Mouse (Mus musculus) cerebellum, adult 9-10 months (tissue): ENCODE measurements around the gene Tiparp.

Experiments
- DNase-seq: peaks from one replicate; pipeline ENCODE4 v3.0.0; 2022

The Tiparp gene

DNA sequence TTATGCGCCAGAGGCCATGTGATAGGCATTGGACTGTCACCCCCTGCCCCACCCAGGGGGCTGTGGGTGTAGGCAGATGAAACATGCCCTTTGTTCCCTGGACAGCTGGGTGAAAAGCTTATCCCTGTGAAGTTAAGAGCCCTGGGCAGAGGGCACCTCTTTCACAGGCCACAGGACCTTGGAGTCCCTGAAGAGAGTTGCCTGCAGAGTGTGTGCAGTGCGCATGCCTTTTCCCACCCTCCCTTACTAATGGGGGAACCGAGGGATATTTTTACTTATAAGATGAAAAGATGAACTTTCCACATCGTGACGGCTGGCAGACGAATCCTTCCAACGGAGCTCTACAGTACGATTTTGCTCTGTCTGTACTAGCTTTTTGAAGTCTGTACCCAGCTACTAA, 57.1 kb downstream of the Tiparp start:
- DNase-seq: no peak

DNA sequence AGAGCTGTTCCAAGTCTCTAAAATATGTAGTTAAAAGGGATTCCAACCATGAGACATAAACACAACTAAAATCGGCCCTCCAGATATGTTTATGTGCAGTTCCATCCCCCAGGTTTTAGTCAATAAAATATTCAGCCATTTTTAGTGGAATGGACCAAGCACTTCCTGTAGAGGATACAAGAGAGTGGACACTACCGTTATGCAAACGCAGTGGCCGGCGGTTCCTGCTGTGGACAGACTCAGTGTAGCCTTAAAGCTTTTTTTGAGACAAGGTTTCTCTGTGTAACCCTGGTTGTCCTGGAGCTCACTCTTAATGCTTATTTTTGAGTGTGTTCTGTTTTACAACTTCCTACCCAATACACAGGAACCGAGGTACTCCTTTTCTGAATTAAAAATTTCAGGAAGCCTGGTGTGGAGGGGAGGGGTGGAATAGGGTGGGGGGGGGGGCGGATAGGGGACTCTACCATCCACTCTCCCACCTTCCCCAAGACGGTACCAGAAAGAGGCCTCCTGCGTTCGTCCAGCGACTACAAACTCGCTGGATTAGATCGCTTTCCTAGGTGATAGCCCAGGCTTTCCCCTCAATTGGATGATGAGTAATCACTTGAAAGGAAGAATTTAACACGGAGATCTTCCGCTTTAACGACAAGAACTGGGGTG, 57.7 kb downstream of the Tiparp start:
- DNase-seq: no peak

DNA sequence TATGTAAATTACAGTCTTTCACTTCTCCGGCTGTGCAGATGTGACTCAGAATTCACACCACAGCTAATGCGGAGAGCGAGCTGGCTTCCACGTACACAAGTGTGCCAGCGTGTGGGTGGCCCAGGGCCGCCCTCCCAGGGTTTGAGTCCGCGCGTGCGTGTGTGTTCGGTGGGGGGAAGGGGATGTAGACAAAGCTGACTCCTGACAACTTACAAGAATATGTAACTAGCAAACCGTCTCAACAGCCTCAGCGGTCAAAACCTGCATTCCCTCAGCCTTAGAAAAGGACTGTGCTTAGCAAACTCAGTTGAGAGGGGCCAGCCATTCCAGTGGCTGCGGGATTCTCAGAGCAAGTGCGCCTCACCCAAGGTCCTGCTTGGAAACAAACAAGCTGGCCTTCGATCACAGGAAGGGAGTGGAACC, 58.3 kb downstream of the Tiparp start:
- no peak for DNase-seq

DNA sequence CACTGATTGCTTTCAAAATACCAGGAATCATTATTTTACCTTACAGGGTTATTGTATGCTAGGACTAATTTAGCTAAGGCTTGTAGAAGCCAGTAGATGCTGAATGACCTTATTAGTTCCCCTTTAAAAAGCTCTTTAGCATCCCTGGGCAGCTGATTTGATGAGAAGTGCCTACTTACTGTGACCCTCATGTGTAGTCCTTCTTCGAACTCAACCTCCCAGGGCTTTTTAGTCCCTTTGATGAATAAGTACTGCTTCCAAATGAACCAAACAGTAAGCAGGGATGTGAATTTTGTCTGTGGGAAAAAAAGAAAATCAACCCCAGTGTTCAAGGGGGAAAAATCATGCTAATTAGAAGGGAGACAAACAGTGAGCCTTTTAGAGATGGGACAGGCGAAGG, 58.8 kb downstream of the Tiparp start:
- no peak for DNase-seq

DNA sequence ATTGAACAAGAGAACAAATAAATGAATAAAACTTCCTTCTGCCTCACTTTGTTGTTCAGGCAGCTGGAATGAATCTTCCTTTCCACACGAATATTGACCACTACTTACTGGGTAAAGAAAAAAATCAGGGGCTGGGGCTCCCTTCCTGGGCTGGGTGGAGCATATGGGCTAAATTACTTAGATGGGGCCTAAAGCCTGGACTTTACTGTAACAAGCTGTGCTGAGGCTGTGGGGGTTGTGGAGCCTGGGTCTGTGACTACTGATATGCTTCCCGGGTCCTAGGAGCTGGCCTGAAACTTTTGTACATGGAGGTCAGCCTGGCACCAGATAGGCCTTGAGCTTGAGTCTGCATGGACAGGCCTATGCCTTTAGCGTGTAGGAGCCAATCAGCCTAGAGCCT, 60.2 kb downstream of the Tiparp start:
- DNase-seq: no peak

DNA sequence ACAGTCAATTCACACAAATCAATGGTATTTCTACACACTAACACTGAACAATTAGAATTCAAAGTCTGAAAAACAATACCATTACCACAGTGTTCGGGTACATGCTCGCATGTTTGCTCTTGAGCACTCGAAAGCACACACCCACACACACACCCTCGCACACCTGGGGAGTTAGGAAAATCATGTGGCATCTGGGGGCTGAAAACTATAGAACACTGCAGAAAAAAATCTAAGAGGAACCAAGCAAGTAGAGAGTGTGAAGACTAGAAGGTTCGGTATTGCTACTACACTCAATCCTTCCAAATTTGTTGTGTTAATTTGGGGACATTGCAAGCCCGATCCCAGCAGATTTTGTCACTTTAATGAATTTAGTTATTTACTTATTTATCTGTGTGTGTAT, 64.6 kb downstream of the Tiparp start:
- DNase-seq: no peak

DNA sequence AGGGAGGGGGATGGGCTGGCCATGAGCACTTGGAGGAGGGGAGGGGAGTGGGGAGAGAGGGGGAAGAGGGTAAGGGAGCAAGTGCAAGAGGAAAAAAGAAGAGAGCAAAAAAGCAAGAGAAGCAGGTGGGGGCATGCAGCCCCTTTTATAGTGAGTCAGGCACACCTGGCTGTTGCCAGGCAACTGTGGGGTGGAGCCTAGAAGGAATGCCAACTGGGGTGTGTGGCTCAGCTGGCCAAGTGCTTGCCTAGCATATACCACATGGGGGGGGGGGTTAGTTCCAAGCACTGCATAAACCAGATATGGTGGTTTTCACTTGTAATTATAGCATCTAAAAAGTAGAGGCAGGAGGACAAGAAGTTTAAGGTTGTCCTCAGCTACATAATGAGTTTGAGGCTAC, 66.3 kb downstream of the Tiparp start:
- DNase-seq: no peak

DNA sequence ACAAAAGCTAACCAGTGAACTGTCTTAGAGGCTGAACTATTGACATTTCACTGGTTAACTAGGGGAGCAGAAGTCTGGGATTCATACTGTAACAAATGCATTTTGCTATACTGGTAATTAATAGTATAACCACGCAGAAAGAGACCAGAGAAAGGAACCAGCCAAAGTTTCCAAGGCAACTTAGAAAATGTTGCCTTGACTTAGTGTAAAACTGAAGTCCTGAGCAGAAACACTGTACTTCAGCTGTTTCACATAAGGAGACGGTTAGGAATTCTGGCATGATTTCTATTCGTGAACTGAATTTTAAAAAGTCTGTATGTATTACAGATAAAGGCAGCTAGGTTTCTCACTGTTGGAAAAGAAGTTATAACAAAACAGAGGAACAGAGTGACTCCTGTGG, 67.0 kb downstream of the Tiparp start:
- DNase-seq: no peak

DNA sequence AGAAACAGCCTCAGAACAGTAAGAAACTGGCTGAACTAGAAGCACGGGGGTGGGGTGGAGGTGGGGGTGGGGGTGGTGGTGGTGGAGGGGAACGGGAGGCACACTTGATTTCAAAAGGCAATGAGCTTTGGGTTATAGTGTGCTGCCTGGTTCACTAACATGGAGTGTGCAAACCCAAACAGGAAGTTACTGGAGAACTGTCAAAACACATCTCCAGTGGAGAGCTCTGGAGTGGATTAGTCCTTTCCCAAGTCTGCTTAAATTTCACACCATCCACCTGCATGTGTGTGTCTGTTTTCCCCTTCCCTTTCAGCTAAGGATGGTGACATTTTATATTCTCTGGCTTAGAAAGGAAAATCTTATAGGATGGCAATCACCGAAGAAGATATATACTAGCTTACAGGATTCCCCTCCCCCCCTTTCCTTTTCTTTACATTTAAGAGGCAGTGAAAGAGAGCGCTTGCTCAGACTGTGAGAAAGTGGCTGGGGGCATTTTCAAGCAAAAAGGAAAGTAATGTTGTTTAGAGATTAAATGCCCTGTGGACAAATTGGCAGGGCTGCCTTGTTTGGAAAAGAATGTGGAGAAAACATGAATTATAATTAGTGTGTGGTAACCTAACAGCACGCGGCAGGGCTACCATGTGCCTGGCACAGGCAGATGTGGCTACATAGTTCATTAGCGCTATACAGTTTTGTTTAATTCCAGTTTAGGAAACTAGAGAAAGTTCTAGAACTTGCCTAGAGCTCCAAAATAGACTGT, 70.0 kb downstream of the Tiparp start:
- no peak for DNase-seq

DNA sequence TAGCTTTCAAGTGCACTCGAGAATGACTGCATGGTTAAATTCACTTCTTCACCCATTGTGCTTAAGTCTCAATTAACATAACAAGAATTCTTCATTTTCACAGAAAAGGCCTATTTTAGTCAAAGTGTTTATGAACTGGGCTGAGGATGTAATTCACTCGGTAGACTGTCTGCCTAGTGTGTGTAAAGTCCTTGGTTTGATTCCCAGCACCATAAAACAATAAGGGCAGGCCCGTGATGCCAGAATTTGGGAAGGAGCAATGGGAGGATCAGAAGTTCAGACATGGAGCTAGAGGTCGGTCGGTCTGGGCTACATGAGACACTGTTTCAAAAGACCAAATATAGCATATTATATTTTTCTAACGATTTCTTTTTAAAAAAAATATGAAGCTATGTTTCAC, 70.9 kb downstream of the Tiparp start:
- no peak for DNase-seq

DNA sequence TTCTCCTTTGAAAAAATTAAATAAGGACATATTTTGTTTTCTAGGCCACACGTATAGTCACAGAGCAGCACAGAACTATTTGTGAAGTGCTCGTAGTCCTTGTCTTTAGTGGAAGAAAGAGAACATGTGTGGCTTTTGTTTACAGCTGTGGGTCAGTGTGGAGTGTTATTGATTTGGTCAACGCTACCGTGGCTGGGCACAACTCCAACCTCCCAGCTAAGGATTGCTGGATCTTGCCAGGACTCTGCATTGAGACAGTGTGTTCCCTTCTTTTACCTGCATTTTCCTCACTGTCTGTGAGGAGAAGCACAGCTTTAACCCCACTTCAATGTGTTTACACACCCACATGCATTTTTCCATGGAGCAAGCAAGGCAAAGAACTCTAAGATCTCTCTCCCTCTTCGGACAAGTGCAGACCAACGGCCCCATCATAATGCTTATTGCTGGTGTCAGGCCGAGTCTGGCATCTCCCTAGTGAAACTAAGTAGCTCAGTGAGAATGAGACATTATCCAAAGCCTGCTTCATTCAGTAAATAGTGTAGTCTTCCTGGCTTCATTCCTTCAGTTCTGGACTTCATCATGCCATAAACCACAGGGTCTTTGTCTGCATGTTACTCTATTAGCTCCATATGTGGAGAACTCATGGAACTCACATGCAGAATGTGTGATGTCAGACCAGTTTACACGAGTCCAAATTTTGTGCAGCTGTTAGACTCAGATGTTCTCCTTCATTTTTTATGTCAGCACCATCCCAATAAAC, 73.3 kb downstream of the Tiparp start:
- no peak for DNase-seq

DNA sequence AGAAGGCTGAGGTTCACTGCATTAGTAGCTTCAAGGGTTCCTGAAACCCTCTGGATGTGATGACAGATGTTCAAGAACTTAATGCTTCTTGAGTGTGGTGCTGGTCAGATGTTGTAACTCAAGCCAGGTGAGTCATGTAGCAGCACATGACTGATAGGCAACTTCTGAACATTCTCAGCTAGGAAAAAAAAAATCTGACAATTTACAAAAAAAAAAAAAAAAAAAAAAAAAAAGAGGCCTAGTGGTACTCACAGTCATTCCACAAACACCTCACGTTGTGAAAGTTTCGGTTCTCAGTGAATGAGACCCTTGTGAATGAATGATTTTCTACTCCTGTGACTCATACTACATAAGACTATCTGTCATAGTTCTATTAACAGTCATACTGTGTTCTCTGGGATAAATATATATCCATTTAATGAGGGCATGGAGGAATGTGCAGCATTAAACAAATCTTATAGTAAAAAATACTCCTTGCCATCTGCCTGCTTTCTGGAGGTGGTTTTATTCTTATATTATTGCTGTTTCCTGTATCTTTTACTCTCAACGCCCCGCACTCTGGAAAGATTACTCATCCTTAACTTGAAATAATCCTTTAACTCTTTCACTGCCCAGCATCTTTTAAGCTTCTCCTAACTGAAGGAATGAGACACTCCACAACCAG, 75.3 kb downstream of the Tiparp start:
- DNase-seq: no peak
